ENCODE assay signal across 21 mouse cellular contexts in genomic region chr2:128008662-128009423, GRCm38 (mm10).
DNase-seq lines count a peak whose midpoint lies in the region; ATAC-seq and TF ChIP-seq lines count a peak whose summit lies in the region.
"Had no signal": no experiment of that assay in that cellular context is flagged by ENCODE, and none has a peak within 500 bp of the region (broad histone marks: within the 10 kb centered on the region; RNA-seq: fewer than 3 reads in every experiment).

No protein-coding gene starts in this region.

- H3K9ac ChIP-seq in forebrain, embryonic 12.5 days = no peak overlapping the region
- no peak overlapping the region for H3K9ac ChIP-seq in midbrain, postnatal 0 days (replicated peaks; ENCODE audit: low read length, poor library complexity, severe bottlenecking)
- H3K9ac ChIP-seq: embryonic facial prominence, embryonic 12.5 days; liver, embryonic 15.5 days had no signal

- H3K27ac ChIP-seq in macrophage = peak overlapping the region; percentile 64
- no peak overlapping the region for H3K27ac ChIP-seq in forebrain, embryonic 12.5 days
- no peak overlapping the region for H3K27ac ChIP-seq in midbrain, postnatal 0 days (ENCODE audit: low read depth, low read length)
- H3K27ac ChIP-seq: embryonic facial prominence, embryonic 12.5 days; hindbrain, postnatal 0 days; liver, embryonic 15.5 days had no signal

- no peak overlapping the region for H3K4me2 ChIP-seq in forebrain, embryonic 12.5 days
- H3K4me2 ChIP-seq in midbrain, postnatal 0 days (ENCODE audit: low read depth, low read length, poor library complexity, severe bottlenecking) = no peak overlapping the region
- H3K4me2 ChIP-seq: embryonic facial prominence, embryonic 12.5 days; liver, embryonic 15.5 days had no signal

- H3K4me1 ChIP-seq in forebrain, embryonic 12.5 days = no peaks in the 10 kb centered on the region
- no peaks in the 10 kb centered on the region for H3K4me1 ChIP-seq in midbrain, postnatal 0 days (ENCODE audit: insufficient read depth, low read length)
- H3K4me1 ChIP-seq: embryonic facial prominence, embryonic 12.5 days; liver, embryonic 15.5 days had no signal

- H3K4me3 ChIP-seq in macrophage (ENCODE audit: inconsistent target) = no peak overlapping the region
- no peak overlapping the region for H3K4me3 ChIP-seq in forebrain, embryonic 12.5 days (replicated peaks)
- H3K4me3 ChIP-seq in midbrain, postnatal 0 days (ENCODE audit: low read depth, low read length) = no peak overlapping the region
- H3K4me3 ChIP-seq: embryonic facial prominence, embryonic 12.5 days; erythroblast, embryonic 14.5 days; liver, embryonic 15.5 days had no signal

- H3K27me3 ChIP-seq in splenic B cell, adult 2 months (ENCODE audit: control insufficient read depth, insufficient read depth, low read length, poor library complexity, severe bottlenecking) = no peaks in the 10 kb centered on the region
- H3K27me3 ChIP-seq in forebrain, embryonic 12.5 days = no peaks in the 10 kb centered on the region
- H3K27me3 ChIP-seq in midbrain, postnatal 0 days (ENCODE audit: insufficient read depth, low read length) = no peaks in the 10 kb centered on the region
- H3K27me3 ChIP-seq: embryonic facial prominence, embryonic 12.5 days; liver, embryonic 15.5 days had no signal

- H3K79me2 ChIP-seq in macrophage (ENCODE audit: inconsistent target) = no peaks in the 10 kb centered on the region

- H3K36me3 ChIP-seq in macrophage (ENCODE audit: inconsistent target) = no peaks in the 10 kb centered on the region
- no peaks in the 10 kb centered on the region for H3K36me3 ChIP-seq in splenic B cell, adult 2 months (ENCODE audit: control insufficient read depth, insufficient read depth, low read length, poor library complexity, severe bottlenecking)
- no peaks in the 10 kb centered on the region for H3K36me3 ChIP-seq in forebrain, embryonic 12.5 days (replicated peaks)
- no peaks in the 10 kb centered on the region for H3K36me3 ChIP-seq in midbrain, postnatal 0 days (ENCODE audit: insufficient read depth, low read length)
- H3K36me3 ChIP-seq: embryonic facial prominence, embryonic 12.5 days; liver, embryonic 15.5 days had no signal

- H3K9me3 ChIP-seq in forebrain, embryonic 12.5 days = no peaks in the 10 kb centered on the region
- no peaks in the 10 kb centered on the region for H3K9me3 ChIP-seq in midbrain, postnatal 0 days (ENCODE audit: low read length)
- H3K9me3 ChIP-seq: embryonic facial prominence, embryonic 12.5 days; liver, embryonic 15.5 days had no signal

- no peak for TF ChIP-seq CTCF in midbrain, postnatal 0 days (IDR thresholded peaks at IDR 0.05)

- ATAC-seq in forebrain, embryonic 12.5 days (ENCODE audit: low FRiP score) = no peak
- no peak for ATAC-seq in midbrain, postnatal 0 days (ENCODE audit: low FRiP score)
- ATAC-seq: forebrain, embryonic 14.5 days; hindbrain, postnatal 0 days; intestine, postnatal 0 days; midbrain, embryonic 16.5 days had no signal

- DNase-seq in spleen, adult 12 weeks (ENCODE audit: low spot score) = peak; percentile 5
- DNase-seq in spleen, postnatal 14 days (ENCODE audit: low spot score in 2 of 2) = no peak
- DNase-seq in T-cell, adult 2 months (ENCODE audit: low spot score) = peak; percentile 15
- DNase-seq in splenic B cell, adult 2 months (ENCODE audit: low read depth, low spot score) = peak; percentile 95
- DNase-seq in lung, adult 18-20 months = no peak
- DNase-seq in midbrain, postnatal 0 days (ENCODE audit: low spot score) = no peak
- DNase-seq: cerebellum, adult 9-11 months; gastrocnemius, postnatal 10 days; heart, adult 18-20 months; heart, postnatal 4 days; lung, postnatal 10 days; thymus, postnatal 4 days had no signal

- 6% methylated on average over 15 of the region's 17 CpGs for WGBS in macrophage (ENCODE audit: missing documents)
- 91% methylated on average over 17 of the region's 17 CpGs for WGBS in forebrain, embryonic 12.5 days
- WGBS in midbrain, postnatal 0 days = 92% methylated on average over 17 of the region's 17 CpGs

Comparison
In these comparisons a context has a peak if more than half of its experiments do, and no peak if none do; other contexts are left out.
1. DNase-seq: peak in spleen, adult 12 weeks (single experiment), T-cell, adult 2 months (single experiment) and splenic B cell, adult 2 months (single experiment); none in spleen, postnatal 14 days (0 of 2), lung, adult 18-20 months (0 of 2) and midbrain, postnatal 0 days (single experiment).